Mouse (Mus musculus) 3T3-L1 (cell line): ENCODE results near the gene Myt1l.

Experiments
- DNase-seq: peaks from one replicate; pipeline ENCODE4 v3.0.0-alpha.2; 2015; ENCODE audit warnings: low read depth, low spot score

The Myt1l gene

DNA sequence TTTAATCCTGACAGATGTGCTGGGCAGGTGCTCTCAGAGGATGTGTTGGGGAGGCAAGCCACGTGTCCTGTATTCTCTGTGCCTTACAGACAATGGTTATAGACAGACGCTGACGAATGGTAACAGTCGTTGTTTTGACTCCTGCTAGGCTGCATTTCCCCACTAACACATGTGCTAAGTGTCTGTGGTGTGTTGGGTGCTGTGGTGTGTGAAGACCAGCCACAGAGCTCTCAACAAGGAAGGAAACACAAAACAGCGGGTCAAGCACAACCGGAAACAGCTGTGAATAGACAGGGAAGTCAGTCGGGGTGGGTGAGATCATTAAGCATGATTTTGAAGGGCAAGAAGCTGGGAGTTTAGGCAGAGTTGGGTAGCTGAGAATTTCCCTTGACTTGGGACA, 41.1 kb downstream of the Myt1l start:
- no peak for DNase-seq

DNA sequence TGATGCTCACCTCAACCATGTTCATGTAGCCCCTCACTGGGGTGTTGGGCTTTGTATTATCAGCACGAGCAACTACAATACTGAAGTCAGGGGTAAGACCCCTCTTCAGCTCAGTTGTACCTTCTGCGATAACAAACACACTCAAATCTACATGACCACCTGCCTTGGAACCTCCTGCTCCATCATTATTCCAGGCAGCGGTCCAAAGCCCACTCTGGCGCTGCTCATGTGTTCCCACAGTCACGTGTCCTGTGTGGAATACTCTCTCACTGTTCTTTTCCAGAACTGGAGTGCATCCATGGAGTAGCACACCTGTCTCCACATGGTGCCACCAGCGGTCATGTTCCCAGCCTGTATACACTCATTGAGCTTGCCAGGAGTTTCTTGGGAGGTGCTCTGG, 42.2 kb downstream of the Myt1l start:
- no peak for DNase-seq

DNA sequence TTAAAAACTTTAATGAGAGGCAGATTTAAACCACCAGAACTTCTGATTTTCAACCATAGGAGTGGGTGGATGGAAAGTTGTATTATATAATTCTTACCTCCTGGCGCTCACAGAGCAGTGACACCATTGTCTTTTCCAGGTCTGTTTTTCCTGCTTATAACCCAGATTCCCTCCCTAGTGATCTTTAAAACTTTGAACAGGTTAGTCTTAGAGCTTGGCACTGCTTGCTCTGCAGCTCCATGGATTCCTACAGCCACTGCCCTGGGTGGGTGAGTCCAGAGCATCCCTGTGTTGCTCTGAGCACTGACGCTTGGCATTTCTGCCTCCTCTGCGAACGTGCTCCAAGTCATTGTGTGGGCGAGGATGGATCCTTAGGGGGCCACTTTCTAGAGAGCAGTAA, 43.4 kb downstream of the Myt1l start:
- no peak for DNase-seq

DNA sequence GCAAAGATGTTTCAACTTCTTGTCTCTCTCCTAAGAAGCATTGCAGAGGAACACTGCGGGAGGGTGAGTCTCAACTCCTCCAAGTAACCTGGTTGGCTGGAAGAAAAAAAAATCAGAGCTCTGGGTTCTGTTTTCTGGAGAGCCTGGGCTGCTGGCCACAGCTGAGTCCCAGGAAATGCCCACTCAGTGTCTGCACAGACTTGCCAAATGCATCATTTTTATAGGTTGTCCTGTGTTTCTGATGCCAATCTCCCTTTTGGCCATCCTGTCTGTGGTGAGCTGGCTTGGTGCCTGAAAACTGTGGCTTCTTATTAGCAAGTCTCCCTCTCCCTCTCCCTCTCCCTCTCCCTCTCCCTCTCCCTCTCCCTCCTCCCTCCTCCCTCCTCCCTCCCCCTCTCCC, 65.6 kb downstream of the Myt1l start:
- peak; percentile 10 for DNase-seq

DNA sequence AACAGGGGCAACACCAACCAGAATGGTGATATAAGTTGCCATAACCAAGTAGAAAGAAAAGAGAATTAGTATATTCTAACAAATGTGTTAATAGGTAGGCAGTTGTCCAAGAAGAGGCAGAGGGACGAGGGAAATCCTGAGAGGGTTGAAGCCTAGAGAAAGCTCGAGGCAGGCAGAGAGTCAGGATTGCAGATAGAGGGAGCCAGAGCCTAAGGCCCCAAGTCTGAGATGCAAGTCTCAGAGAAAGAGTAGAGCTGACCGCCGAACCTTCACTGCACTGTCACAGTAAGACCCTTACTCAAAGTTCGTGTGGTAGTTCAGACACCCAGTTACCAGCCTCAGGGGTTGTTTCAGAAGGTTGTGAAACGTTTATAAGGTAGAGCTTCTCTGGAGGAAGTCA, 71.7 kb downstream of the Myt1l start:
- no peak for DNase-seq

DNA sequence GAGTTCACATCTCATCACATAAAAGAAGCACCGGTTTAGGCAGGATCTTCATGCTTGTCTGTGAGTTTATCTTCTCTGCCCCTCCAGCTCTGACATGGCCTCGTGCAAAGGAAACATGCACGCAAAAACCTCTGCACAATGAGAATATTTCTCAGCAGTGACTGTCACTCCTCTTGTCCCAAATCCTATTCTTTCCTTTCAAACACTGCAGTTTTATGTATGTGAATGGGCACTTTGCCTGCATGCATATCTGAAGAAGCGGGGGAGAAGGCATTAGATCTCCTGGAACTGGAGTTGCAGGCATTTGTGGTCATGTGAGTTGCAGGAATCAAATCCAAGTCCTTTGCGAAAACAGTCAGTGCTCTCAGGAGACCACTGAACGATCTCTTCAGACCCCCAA, 73.0 kb downstream of the Myt1l start:
- no peak for DNase-seq

DNA sequence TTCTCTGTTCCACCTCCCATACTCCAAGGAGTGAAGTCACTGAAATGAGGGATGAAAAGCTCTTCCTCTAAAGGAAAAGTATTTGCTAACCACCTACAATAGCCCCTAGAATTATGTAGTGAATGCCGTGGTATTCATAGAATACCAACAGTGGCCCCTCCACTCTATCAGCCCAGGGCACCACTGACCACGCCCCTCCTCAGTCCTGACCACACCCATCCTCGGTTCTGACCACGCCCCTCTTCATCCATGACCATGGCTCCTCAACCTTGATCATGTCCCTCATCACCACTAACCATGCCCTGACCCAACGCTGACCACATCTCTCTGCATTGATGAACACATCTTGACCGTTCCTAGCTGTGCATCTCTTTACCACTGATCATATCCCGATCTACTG, 76.5 kb downstream of the Myt1l start:
- DNase-seq, result no peak

DNA sequence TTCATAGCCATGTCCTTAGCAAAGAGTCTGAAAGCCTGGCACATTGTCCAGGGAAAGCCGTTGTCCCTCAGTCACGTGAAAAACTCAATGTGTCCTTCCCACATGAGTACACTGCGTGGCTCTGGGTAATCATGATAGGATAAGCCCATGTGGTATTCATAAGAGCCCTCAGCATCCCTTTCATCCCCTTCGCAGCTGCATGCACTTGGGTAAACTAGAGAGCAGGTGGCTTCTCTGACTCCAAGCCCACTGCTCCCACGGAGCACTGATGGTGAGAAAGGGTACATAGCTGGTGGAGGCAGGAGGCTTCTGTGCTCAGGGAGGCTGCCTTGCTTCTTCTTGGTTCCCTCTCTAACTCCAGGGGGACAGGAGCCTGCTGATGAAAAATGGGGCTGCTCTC, 76.9 kb downstream of the Myt1l start:
- no peak for DNase-seq

DNA sequence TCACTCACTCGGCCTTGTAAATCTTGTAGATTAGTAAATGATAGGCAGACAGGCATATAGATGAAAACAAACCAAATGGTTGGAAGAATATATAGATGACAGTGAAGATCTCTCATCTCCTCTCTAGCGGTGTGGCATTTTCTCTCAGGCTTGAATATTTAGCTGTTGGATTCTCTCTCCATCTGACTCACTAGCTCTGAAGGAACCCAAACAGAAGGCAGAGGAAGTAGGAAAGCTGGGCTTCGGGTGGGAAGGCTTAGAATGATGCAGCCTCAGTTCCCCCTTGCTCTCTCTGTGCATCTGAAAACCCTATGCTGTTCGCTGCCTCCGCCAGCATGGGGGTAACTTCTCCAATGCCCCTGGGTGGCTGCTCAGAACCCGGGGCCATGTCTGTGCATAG, 78.0 kb downstream of the Myt1l start:
- DNase-seq, result no peak

DNA sequence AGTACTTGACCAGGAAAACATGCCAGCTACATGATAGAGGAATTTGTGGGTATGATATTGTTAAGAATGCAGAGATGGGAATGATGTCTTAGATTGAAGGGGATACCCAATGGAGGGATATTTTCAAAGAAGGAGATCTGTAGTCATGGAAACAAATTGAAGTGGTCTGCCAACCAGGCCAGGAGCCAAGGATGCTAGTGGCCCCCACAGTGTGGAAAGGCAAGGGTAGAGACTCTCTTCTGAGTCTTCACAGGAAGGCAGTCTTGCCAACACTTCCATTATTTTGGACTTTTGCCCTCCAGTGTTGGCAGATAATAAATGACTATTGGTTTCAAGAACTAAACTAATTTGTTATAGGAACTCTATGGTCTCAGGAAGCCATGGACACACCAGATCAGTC, 89.6 kb downstream of the Myt1l start:
- DNase-seq, result no peak

DNA sequence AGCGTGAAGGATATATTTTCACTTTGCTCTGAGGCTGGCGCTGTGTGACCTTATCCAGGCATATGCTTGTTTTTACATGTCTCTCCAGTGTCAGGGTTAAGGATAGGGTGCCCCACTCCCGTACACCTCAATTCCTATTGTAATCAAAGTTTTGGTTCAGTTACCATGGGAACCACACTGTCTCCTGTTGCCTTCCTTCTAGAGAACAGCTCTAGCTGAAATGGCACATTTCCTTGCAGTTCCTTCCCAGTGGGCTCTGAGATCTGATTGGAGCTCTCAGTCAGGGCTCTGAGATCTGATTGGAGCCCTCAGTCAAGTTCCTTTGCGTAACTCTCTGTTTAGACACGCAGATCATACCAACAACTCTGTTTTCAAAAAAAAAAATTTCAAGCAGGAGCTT, 93.3 kb downstream of the Myt1l start:
- DNase-seq, result peak; percentile 3

DNA sequence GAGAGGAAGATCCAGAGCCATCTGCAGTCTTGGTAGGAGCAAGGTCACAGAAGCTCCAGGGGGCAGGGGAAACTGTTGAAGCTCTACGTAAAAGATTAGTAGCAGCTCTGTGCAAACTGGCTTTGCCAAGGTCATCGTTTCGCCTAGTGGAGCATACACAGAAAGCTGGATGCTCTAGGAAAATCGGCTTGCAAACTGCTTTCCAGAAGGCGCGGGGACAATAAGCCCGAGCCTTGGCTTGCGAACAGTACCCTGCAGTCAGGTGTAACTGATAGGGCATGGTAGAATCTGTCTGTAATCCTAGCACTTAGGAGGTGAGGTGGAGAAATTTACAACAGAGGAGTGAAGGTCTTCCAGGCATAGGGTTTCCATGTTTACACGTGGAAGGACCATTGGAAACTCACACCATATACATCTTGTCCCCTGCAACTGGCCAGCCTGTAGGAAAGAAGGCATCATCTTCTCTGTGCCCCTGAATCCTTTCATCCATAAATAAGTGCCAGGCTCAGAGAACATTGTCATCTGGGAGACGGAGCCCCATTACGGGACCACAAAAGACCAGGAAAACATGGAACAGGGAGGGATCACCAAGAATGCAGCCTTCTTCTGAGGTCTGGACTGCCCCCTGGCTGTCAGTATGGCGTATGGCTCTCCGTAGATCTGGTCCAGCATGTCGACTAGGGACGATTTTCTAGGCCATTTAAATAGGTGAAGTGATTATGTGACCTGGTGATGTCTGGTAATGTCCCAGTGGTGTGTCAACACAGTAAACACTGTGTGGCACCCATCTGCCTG, 100.0 kb downstream of the Myt1l start:
- DNase-seq, result peak; percentile 25

DNA sequence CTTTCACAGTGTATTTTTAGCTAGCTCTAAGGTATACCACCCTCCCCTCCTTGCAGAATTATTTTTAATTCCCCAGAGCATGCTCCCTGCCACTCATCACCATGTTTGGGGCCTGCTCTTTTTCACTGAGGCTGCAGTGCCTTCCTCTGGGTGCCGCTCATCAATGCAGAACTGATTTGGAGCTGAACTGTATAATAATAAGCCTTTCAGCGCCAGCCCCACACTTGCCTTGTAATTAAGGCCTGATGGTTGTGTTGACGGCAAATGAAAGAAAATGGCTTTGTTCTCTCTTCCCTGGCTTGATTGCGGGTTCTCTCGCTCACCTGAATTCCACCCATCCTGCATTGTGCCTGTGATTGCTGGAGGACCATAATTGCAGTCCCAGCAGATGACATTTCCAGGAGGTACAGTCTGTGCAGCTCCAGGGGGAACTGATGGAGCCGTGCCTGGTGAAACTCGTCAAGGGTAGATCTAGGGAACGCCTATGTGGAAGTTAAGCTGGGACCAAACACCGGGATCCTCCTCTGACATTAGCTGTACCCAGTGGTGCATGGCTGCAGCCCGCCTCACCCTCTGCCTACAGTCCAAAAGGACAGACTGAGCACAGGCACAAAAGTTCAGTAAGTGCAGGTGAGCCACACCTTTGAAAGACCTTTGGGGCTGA, 101.8 kb downstream of the Myt1l start:
- DNase-seq, result no peak

DNA sequence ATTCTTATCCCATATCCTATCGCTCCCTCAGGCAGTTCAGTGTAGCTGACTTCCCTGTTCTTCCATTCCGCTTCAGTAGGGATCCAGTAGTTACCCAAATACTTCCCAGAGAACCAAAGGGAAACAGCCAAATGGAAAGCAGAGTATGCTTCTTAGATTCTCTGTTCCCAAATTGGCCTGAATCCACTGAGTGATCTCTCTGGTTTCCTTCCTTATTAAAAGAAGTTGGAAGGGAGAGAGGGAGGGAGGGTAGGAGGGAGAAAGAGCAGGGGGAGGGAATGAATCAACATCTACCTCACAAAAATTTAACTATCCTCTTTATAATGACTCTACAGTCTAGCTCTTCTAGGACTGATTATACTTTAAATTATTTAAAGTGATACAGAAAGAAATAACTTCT, 106.3 kb downstream of the Myt1l start:
- no peak for DNase-seq

DNA sequence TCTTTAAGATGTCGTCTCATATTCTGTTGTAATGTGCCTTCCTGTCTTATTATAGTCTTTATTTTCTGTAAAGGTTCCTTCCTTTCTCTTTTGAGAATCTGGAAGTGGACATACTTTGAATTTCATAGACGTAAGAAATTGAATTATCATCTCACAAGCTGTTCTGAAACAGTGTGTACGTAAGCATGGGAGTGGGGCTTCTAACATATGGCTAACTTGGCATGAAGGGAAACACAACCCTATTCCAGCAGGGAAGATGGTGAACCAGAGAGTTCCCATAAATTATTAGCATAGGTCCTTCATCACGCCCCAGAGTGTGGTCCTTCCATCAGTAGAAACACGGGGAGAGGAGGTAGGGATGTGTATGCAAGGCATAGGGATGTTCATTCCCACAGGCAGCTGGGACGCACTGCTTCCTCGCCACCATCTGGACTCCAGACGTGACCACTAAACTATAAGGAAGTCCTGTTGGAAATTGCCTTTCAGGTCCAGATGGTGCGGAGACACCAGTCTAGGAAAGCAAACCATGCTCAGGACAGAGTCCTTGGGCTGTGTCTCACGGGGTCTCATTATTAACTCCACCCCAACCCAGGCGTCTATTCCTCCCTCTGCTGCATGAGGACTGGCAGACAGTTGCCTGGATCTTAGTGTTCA, 111.5 kb downstream of the Myt1l start:
- DNase-seq, result no peak

DNA sequence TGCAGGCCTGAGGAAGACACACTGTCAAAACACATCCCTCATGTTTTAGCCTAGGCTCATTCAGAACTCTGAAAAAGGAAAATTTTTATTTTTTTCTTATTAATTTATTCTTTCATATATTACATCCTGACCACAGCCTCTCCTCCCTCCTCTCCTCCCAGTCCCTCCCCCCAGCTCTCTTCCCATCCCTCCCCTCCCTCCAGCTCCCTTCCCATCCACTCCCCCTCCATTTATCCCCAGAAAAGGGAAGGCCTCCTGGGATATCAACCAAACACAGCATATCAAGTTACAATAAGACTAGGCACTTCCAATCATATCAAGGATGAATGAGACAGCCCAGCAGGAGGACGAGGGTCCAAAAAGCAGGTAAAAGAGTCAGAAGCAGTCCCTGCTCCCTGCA, 112.0 kb downstream of the Myt1l start:
- DNase-seq, result no peak

DNA sequence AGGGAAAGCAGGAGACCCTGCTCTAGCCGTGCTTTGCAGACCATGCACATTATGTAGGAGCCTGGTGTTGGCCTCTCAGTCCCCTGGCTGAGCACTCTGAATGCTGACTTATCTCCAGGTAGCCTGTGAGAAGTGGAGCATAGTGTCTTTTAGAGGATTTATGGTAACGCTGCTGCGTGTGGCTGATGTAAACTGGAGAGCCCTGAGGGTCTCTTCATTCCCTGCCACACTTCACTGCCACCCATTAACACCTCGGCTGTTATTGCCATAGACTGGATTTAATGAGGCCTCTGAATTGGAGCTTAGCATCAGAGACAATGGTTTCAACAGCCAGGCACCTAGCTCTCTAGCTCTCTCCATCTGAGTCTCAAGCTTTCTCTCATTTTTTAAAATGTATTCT, 114.7 kb downstream of the Myt1l start:
- DNase-seq, result no peak

DNA sequence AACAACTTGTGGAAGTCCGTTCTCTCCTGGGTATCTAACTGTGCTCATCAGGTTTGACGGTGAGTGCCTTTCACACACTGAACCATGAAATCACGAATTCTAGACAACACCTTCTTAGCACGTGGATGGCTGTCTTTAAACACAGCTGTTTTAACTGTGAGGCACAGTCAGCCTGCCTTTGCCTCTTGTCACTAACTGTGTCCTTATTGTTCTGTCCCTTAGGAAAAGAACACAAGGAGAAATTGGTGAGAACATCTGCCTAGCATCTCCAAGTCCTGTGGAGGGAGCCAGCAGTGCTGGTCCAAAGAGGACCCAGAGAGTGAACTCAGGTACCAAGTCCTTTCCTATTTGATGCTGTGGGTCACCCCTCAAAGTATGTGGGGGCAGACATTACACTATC, 115.9 kb downstream of the Myt1l start:
- DNase-seq, result no peak

DNA sequence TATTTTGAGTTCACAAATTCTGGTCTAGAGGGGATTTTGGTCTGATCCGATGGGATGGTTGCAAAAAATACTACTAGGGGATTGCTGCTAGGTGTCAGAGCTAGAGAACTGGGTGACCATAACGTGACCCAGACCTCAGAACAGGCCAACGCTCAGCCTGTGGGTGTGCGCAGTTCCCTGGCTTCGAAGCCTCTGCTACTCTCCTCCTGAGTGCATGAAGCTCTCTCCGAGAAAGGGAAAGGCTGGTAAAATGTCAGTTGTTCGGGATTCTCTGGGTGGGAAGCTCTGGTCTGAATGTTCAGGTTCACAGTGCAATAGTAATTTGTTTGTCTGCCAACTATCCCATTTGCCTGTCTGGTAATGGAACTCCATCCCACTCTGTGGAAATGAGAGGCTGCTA, 116.5 kb downstream of the Myt1l start:
- DNase-seq, result no peak

DNA sequence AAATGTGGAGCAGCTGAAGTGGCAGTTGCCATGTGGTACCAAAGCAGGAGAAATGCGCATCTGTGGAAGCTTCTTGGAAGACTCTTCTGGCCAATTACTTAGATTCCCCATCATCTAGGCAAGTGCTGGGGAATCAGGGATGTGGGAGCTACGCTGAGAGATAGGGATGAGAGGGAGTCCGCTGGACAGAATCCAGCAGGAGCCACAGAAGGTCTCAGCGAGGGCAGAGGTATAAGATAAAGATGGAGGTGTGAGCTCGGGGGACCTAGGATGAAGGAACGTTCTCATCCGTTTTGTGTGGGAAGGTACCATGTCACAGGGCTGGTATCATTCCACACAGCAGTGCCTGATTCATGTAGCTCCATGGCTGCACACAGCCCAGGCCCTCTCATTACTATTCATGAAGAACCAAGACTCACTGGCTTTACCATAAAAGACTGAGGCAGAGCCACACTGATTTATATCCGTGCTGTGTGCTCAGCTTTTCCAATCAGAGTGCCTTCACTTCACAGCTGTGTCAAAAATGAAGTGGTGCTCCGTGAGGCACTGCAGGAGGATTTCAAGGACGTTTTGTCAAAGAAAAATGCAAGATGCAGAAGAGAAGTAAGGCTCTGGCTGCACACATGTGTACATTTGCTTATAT, 121.4 kb downstream of the Myt1l start:
- no peak for DNase-seq

DNA sequence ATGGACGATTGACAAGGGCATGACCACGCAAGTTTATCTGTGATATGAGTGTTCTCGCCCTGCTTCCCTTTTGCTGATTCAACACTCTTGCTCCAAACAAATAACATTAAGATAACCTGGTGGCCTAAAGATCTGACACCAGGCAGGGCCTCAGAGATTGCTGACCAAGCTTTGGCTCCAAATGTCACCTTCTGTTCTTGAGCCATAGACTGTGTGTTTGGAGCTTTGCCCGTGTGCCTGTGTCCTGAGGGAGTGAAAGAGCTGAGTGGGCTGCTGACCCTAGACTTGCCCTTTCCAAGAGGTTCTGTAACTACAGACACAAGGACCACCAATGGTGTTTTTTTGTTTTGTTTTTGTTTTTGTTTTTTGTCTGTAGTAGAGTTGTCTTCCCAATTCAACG, 124.3 kb downstream of the Myt1l start:
- DNase-seq, result no peak

DNA sequence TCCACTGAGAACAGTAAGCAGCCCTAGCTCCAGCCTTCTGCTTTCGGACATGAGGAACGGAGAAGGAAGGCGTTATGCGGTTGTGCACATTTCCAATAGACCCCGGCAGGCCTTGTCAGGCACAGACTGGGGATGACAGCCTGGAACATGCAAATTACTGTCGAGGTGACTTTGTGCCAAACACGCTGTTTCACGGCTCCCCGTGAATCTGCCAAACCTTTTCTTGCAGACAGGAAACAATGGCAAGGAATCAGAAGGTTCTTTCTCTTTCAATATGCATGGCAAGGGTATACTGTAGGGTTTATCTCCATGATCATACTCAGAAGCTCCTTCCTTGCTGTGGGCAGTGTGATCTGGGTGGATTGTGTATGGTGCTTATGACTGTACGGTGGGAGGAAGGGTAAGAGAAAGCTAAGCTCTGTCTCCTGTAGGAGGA, 127.0 kb downstream of the Myt1l start:
- no peak for DNase-seq

DNA sequence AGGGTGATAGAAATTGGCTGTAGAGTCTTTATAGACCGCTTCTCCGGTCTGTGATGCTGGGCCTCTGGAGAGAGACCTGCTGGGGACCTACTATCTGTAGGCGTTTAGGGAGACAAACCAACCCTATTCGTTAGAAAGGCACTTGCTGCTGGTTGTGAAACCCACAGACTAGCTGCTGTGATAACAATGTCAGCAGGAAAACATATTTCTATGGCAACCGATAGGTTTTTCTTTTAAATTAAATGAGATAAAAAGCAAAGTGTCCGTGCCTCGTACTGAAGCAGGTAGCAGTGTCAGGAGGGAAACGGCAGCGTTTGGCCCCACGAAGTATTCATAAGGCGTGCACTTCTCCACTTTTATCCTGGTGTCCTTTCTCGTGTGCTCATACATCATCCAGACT, 127.5 kb downstream of the Myt1l start:
- no peak for DNase-seq
